Mouse (Mus musculus) lung, postnatal 0 days (tissue): ENCODE data around the gene Clcc1.

Source experiments
- CTCF ChIP-seq: IDR thresholded peaks from 2 replicates; pipeline ENCODE4 v1.5.1; 2016; ENCODE audit warnings: antibody characterized with exemption, mild to moderate bottlenecking
- EP300 ChIP-seq: IDR thresholded peaks from 2 replicates; pipeline ENCODE4 v1.6.1; 2016; ENCODE audit warnings: antibody characterized with exemption, mild to moderate bottlenecking, control low read depth

- TF ChIP-seq CTCF (no peak; the same call in 1 of the 2 replicates), EP300 (no peak)
Observed at GRCm38 (mm10) chr3:108653710-108654379, at the start of gene Clcc1.
